Mouse (Mus musculus) bone marrow macrophage, adult 2 months (primary cell): ENCODE measurements around the gene Ttll9.

Source experiments
- CTCF ChIP-seq: IDR thresholded peaks from 2 replicates; pipeline ENCODE4 v1.5.1; 2012; ENCODE audit warnings: low read depth, mild to moderate bottlenecking, low read length, moderate library complexity
- POLR2A ChIP-seq: IDR thresholded peaks from 2 replicates; pipeline ENCODE4 v1.6.1; 2012; ENCODE audit warnings: mild to moderate bottlenecking, low read depth, low read length, borderline replicate concordance

DNA sequence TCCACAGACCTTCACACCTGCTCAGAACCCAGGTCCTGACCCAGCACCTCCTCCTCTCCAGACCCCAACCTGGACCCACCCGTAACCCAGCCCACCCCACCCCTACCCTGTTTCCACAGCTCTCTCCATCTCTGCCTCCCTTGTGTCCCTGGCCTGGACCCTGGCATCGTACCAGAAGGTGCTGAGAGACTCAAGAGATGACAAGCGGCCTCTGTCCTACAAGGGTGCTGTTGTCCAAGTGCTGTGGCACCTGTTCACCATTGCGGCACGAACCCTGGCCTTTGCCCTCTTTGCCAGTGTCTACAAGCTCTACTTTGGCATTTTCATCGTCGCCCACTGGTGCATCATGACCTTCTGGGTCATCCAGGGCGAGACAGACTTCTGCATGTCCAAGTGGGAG, 91.6 kb downstream of the Ttll9 start:
- TF ChIP-seq CTCF, result no peak
- TF ChIP-seq POLR2A, result no peak
